Mouse (Mus musculus): ENCODE results near the gene Acss1.

The Acss1 gene

GRCm38 (mm10) chr2:150572463-150572862 is 95.8 kb downstream of the Acss1 start:
- in situ Hi-C loops (cut with MboI, MseI) = loop anchor here (5.0 kb wide), 2 partner anchors 35 to 100 kb away; partner anchors contain the start of gene Apmap

DNA sequence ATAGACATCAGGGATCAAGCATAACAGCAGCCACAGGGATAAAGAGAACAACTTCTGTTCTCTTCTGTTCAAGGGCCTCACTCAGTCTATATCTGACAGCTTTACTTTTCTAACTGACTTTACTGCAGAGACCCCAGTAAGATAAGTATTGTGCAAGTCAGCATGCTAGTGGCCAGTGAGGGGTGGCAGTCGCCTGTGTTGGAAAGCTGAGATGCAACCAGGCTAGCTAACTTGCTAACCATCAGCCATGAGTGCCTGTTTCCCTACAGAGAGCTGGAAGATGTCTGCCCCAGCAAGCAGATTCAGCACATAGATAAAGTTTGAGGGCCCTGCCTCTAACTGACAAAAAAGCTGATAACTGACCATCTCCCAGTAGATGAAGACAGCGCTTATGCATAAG is 97.5 kb downstream of the Acss1 start:
- in situ Hi-C loops (cut with MboI, MseI) = loop anchor here (5.0 kb wide), 2 partner anchors 37 to 102 kb away; partner anchors contain the start of gene Apmap

DNA sequence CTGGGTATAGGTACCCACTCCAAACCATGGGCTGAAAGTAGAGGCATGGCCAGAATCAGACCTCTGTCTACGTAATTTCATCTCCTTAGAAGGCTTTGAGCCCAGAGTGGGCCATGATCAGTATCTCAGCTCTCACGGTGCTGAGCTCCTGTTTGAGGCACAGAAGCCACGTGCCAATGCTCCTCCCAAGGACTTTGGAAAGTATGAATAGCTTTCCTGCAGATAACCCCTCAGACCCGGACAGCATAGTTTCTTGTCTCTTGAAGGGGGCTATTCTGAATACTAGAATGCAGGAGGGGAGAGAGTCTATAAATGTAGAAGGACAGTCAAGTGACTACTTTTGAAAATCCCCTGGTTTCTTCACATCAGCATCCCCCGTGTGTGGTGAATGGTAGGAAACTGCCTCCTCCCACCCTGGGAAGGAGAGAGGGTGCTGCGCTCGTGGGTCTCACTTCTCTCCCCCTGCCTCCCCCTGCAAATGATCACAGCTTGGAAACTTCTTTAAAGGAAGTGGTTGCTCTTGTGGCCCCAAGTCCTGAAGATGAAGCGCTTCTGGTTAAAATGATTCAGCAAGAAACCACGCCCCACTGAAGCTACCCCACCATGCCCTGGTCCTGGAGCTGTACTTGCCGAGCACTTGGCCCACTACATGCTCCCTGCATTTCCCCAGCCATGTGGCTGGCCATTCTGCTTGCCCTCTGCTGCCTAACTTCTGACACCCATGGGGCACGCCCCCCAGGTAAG is 98.3 kb downstream of the Acss1 start, which contains the start of gene Cst7:
Gene Cst7 (plus strand): TSS at position 569 of the 744 bp plus-strand sequence.
- in situ Hi-C loops (cut with MboI, MseI) = loop anchor here (5.0 kb wide), 2 partner anchors 37 to 102 kb away; partner anchors contain the start of gene Apmap

All from T-helper 2 cell (primary cell).